Mouse (Mus musculus) adipocyte (in vitro differentiated cells): ENCODE measurements at regions not wholly inside any gene's neighbourhood (a gene's known extent, or its start where the extent isn't known, plus 50 kb on each side); places are given as distances from the start of the nearest gene placed in this dataset.
"Not testable (repeated sequence)": the region's sequence is repeated elsewhere in the genome, so short reads cannot be mapped to it uniquely, and the experiment has no call there.

Experiments
- DNase-seq: peaks from one replicate; pipeline ENCODE4 v3.0.0-alpha.2; 2016; ENCODE audit warnings: low spot score

DNA sequence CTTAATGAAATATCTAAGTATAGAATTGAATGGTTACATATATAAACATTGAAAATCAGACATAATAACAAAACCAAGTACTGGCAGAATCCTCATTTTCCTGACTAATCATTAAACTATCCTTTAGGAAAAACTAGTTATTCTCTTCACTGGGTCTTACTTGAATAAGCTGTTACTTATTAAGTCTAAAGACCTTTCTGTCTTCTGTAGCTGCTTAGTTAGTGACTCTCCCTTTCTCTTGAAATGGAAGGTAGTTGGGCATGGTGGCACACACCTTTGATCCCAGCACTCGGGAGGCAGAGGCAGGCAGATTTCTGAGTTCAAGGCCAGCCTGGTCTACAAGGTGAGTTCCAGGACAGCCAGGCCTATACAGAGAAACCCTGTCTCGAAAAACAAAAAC lies 135.9 kb upstream of the Abcb5 start:
- DNase-seq, result not testable (repeated sequence)

DNA sequence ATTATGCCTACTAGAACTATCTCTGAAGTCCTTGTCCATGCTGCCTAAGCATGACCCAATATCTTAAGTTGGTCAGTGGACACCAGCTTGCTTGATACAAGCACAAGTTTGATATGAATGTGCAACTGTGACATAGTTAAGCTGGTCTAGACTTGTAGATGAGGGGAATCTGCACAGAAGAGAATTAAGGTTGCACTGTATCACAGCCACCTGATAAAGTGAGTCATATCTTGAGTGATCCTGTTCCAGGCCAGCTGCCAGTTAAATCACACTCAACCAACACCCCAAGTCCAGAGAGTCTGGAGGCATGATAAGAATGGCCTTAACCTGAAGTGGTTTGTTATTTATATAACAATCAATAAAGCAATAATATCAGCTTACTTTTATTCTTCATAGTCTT lies 133.5 kb upstream of the Abcb5 start:
- no peak for DNase-seq

DNA sequence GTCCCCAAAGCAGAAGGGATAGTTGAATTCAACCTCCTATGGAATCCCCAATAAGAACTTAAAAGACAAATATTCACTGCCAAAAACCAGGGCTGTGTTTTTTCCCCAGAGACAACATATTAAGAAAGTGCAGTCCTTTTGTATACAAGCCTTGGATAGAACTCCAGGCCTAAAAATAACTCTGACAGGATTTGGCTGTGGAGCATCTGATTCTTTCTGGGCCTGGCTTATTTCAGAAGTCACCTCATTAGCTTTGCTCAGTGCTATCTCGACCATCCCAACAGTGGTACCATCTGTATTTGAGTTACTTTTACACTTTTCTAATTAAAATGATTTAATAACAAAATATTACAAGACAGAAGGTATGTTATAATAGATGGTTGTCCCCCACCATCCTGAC lies 131.6 kb upstream of the Abcb5 start:
- peak; percentile 19 for DNase-seq

DNA sequence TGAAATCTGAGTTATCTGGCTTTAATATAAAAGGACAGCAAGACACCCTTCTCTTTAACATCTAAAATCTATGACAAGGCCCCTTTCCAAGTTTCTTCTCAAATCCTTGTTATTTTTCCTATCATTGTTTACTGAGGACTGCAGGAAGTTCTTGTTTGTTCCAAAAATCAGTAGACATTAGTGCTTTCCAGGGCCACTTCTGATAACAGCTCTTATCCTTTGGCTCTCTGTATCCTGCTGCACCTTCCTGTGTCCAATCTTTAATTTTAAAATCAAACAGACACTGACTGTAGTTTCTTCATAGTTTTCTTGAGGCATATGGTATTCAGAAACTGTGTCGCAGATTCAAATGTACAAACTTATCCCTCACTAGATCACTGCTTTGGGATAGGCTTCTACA lies 128.1 kb upstream of the Abcb5 start:
- DNase-seq, result no peak

DNA sequence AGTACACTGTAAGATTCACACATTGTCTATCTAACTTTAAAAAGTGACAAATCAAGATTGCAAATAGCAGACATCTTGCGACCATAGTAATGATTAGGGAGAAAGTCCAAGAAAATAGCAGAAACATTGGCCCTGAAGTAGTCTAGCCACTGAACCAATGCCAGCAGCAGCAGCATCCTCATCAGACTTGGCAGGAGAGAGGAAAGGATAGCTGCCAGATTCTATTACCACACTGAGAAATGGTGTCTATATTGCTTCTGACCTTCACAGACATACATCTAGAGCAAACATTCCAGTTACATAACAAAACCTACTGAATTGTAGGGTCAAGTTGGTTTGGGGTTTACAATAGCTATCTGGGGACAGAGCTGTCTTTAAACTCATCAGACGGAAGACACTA lies 127.2 kb upstream of the Abcb5 start:
- DNase-seq, result peak; percentile 18

DNA sequence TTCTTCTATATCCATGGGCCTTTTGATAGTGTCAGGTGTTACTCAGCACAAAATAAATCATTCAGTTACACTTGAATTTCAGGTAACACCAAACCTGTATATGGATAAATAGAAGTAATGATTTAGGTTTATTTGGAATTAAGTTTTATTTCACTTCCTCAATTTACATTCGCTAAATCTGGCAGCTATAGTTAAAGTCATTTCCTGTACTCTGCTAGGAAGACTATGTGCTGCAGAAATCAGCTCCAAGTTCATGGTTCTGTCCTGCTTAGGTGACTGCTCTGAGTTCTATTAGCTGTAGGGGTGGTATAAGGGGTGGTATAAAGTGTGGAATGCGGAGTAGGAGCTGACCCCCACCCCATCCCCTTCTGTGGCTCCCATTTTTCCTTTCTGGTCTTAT lies 123.1 kb upstream of the Abcb5 start:
- DNase-seq, result no peak

DNA sequence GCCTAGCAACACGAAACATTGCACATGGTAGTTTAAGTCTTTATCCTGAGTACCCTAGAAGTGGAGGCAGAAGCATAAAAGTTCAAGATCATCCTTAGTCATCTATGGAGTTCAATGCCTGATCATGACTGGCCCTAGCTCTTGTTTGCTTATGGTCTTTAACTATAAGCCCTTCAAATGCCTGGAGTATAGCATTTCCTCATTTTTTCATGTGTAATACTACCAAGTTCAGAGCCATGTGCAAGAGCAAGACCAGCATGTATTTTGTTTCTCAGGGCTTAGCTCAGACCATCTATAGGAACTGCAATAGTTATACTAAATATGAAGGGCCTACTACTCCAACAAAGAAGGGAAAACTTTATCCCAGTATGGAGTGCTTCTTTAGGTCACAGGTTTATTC lies 122.4 kb upstream of the Abcb5 start:
- no peak for DNase-seq

DNA sequence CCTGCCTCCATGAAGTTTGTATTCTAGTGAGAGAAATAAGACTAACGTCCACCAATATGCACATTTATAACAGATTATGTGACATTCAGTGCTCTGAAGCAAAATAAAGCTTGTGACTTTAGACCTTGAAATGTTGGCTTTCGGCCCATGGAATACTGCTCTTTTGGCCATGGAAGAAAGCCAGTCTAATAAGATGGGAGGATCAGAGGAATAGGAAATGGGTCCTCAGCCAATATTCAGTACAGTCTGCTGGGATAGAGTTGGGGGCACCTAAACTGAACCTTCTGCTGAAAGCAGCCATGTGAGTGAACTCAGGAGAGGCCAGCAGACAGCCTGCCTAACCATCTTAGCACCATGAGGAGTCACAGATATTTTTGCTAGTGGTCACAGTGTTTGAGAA lies 118.6 kb upstream of the Abcb5 start:
- DNase-seq, result peak; percentile 8

DNA sequence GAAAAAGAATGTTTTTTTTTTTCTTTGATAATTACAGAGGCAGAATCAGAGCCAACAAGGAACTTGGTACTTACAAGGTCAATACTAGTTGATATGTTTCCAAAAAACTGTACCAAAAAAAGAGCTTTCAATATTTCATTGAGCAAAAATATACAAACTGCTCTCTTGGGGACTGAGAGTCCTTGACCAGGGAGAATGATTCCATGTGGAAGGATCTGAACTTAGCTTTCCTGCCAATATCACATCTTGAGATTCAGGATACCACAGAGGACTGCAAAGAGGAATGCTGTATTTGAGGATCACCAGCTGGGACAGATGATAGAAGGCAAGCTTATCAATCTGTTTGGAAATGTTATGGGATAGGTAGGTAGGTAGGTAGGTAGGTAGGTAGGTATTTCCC lies 116.6 kb upstream of the Abcb5 start:
- DNase-seq, result no peak

DNA sequence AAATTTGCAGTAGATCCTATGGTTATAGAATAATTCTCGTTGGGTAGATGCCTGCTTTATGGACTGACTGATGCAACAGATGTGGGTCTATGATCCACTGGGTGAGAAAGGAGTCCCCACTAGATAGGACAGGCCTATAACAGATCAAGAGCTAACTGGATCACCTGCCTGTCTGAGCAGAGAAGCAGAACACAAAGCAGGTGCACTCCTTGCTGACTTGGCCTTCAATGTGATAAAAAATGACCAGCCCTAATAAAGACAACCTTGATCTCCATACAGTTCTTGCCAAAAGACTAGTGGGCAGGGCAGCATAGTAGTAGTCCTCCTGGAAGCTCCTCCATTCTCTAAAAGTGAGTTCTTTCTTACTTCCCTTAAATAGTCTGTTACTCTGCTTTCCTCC lies 109.6 kb upstream of the Abcb5 start:
- DNase-seq, result no peak

DNA sequence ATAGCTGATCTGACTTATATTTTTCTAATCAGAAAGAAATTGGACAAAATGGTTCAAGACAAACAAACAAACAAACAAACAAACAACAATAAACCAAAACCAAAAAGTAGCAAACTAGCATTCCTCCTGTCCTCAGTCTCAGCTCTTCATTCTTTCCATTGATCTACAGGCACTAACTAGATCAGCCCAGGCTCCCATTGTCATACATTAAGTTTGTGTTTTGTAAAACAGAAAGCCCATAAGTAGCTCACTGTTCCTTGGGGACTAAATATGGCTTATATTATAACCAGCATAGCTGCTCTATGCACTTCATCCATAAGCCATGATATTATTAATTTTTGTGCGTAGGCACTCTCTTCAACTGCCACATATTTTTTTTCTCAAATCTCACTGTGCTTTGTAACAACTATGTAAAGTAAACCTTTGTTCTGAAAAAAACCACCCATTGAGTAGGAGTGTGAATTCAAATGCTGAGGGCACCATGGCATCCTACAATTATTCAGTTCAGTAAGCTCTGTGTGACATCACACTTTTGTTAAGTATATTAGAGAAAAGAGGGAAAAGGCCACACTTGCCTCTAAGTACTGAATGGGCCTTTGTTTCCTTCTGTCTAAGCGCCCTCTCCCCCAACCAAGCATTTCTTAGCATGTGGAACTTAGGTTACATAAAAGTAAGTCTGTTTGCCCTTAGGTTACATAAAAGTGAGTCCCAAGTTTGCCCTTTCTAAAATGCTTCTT lies 108.7 kb upstream of the Abcb5 start:
- no peak for DNase-seq

DNA sequence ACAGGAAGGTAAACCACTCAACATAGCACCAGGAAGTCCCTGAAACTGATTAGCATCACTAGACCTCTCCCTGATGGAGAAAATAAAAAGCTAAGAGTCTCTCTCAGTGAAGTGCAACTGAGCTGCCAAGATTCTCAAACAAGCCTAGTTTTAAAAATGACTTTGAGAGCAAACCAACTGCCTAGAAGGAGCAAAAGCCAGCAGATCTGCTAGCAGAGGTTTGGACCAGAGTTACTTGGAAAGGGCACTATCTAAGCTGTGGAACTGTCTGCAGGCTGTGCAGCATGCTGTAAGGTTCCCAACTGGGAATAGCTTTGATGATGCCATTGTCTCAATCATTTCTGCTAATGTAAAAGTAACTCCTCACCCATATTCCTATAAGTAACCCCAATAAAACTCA lies 107.9 kb upstream of the Abcb5 start:
- no peak for DNase-seq

DNA sequence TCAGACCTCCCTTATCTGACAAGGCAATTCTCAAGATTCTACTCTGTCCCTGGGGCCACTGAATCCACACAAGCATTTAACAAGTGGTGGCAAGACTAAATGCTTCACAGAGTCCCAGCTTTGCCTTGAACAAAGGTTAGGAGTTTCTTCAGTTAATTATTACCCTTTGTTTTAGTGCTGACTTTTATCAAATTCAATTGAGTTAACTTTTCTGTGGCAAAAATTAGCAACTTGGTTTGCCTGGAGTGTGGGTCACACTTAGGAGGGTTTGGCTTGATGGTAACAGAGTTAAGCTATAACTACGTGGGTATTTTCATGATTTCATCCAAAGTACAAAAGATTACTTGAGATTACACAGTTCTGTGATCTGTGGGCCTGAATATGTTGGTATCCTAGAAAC lies 104.7 kb upstream of the Abcb5 start:
- no peak for DNase-seq

DNA sequence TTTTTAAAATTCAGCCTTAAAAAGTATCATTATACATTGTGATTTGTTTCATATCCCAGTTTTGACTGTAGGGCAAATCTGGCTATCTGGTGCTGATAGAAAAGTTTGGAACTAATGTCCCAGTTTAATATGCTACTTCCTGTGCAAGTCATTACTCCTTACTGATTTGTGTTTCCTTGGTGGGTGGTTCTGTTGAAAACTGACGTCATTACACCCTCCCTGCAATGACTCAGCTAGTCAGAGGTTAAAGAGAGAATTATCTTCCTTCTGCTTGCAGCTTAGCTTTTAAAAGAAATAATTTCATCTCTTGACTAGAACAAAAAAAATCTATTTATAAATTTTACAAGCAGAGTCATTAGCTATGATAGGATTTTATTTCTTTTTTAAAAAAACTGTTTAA lies 104.2 kb upstream of the Abcb5 start:
- no peak for DNase-seq

DNA sequence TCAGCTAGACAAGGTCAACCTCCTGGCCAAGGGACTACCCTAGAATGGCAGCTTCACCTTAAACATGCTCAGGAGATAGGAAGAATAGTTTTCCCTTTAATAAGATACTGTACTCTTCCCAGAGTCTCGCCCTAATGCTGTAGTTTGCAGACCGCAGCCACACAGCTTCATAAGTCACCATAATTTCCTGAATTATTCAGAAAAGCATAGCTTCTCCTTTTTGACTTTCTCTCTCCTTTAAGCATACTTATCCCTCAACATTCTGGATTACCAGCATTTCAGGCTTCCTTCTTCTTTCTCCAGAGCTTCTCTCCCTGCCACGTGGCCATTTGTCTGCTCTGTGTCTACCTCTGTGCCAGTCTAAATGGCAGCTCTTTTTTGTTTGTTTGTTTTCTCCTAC lies 103.5 kb upstream of the Abcb5 start:
- no peak for DNase-seq

DNA sequence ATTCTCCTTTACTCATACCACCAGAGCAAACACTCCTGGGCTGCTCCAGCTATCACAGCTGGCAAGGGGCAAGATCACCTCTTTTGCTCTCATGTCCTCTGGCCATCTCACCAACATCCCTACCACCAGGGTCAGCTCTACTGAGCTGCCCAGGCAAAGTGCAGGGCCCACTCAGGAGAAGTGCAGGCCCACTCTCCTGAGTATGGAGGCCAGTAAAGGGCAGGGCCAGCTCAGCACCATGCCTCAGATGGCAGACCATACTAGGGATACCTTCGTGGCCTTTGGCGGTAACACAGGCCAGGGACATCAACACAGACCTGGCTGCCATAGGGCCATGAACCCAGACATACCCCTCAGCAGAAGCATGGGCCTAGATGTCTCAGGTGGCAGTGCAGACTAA lies 101.9 kb upstream of the Abcb5 start:
- DNase-seq, result no peak

DNA sequence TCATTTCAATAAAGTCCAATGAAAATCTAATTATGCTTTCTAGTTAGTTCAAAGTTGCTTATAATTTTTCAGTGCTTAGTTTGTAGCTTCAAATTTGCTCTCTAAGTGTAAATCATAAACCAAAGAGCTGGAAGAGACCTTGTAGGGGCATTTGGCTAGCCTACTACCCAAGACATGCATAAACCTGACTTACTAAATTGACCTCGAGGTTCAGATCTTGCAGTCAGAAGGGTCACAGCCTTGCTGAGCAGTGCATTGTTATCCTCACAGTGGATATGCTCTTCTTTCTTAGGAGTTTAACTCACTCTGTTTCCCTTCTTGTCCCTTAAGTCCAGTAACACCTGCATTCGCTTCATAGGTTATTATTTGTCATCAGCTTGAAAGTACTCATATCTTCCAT lies 96.7 kb upstream of the Abcb5 start:
- DNase-seq, result no peak

DNA sequence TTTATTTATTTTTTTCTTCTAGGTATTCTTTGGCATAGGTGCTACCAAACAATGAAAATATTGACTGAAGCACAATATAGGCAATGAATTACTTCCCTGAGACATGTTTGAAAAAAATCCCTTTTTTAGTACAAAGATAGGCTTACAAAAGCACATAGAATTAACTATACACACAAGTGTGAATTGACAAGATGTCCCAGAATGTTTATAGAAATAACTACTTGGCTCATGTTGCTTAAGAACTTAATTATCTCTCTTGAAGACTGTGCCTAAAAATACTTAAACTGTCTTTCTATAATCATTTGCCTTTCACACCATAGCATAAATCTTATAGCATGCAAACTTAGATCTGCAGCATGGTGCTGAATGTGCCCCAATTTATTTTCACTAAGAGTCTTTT lies 96.3 kb upstream of the Abcb5 start:
- no peak for DNase-seq

DNA sequence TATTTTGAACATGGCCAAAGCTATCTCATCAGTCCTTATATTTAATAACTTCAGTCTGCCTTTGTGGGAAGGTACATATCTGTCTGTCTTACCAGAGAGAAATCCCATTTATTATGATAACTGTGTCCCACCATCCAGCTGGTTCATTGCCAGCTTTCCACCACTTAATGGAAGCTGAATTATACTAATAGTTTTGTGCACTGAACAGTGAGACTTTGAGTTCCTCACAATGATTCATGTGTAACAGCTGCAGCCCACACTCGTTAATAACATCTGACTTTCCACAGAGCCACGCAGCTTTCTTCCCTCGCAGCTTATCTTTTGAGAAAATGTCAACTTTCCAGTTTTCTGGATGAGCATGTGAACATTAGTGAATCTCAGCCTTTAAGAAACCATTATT lies 88.3 kb upstream of the Abcb5 start:
- no peak for DNase-seq

DNA sequence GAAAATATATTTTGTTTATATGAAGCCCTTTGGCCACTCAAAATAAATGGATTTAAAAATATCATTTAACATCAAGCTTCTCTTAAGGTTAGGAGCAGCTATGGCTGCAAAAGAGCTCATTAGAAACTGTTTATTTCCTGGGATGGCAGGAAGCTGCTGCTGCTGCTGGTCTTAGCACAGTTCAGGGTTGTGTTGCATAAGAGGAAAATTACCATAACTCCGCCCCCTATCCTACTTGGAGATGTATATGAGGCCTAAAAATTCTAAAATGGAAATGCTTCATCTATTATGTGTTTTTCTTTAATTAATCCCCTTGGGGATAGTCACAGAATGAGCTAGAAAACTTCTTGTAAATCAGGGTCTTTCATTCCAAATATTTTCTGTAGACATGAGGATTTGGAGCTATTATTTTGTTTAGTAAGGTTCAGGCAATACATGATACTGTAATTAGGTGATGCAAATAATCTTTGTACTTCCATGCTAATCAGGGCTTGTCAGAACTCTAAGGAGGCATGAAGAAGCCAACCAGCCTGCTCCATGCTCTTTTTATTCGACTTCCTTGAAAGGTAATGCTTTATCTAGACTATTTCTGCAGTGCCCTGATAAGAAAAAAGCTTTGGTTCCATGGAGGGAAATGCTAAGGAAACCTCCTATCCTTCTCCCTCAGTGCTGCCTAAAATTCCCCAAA lies 85.6 kb upstream of the Abcb5 start:
- no peak for DNase-seq

DNA sequence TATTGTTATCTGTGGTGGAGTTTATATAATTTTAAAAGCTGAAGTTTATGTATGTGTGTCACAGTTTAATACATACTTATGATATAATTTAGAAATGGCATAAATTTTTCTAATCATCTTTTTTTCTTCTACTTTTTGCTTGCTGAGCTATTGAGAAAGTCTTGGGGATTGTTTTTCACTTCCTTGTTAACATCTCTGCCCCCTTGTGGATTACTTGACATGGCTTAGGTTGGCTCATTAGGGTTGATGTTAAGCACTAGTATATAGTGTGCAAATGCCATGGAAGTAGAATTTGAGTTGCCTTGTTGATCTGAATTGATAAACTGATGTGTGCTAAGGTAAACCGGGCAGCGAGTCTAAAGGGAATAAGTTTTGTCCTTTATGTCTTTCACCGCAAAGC lies 72.1 kb upstream of the Abcb5 start:
- DNase-seq, result no peak

DNA sequence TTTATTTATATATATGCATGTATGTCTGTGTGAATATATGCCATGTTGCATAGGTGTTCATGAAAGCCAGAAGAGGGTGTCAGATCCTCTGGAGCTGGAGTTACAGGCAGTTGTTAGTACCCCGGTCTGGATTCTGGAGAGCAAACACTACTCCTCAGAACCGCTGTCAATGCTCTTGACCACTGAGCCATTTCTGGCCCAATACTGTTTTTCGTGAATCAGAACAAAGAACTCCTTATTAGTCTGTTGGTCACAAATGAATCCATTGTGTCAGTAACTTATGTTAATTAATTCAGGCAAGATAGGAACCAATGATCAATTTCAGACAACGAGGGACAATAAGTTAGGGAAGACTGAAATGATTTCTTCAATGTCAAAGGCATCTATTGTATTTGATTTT lies 68.6 kb upstream of the Abcb5 start:
- no peak for DNase-seq

DNA sequence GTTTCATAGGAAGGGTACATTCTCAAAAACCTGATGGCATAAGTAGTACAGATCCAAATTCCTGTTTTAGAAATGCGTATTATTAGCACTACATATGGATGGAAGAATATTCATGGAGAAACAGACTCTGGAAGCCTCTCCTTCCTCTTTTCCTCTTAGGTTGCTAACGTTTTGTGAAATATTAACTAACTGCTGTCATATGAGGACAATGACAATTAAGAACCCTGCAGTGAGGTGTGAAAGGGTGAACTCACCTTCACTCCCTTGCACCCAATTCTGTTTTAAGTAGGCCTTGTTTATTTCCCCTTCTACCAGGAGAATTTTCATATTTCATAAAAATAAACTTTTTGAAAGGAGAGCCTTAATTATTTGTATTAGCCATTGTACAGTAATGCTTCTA lies 62.5 kb upstream of the Abcb5 start:
- no peak for DNase-seq

DNA sequence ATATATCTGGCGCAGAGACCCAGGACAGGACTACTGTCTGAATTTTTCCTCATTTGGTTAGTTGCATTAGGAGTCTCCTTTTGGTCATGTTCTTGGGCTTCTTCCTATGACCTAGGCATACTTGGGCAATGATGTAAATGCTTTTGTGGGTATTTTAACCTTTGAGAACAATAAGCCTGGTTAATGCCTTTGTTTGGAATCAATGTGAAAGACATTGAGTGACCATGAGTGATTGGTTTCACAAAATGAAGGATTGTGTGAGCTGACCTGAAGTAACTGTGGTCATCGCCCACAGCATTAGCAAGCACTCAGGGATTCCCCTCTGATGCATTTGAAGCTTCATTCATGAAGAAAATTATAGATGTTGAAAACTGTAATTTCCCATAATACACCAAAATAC lies 61.9 kb upstream of the Abcb5 start:
- no peak for DNase-seq
